Mouse (Mus musculus): ENCODE measurements at regions not wholly inside any gene's neighbourhood (a gene's known extent, or its start where the extent isn't known, plus 50 kb on each side); places are given as distances from the start of the nearest gene placed in this dataset.

GRCm38 (mm10) chr12:79961076-79961475 lies 151.7 kb downstream of the Zfp36l1 start:
- TF ChIP-seq POLR2A (IDR thresholded peaks at IDR 0.05; ENCODE audit: low read depth, low read length) (no peak), CTCF (IDR thresholded peaks at IDR 0.05; ENCODE audit: extremely low read depth, insufficient read length, insufficient replicate concordance, low read depth, low read length) (no peak)

All from small intestine, adult 2 months (tissue).